Mouse (Mus musculus) retina, adult 2 months (tissue): Measurements from ENCODE around the gene Ogfr.

Source experiments
- DNase-seq: peaks from one replicate; pipeline ENCODE4 v3.0.0-alpha.2; 2012; ENCODE audit warnings: low read depth, low spot score

Ogfr gene

GRCm38 (mm10) chr2:180589123-180589831 is at the start of gene Ogfr:
Ogfr (plus strand) TSS chr2:180589245.
- peak; percentile 59 for DNase-seq

GRCm38 (mm10) chr2:180543675-180544074 is 45.4 kb upstream of the Ogfr start:
- DNase-seq: no peak

- no peak for DNase-seq
Observed at GRCm38 (mm10) chr2:180545046-180545445, 44.0 kb upstream of the Ogfr start.

DNA sequence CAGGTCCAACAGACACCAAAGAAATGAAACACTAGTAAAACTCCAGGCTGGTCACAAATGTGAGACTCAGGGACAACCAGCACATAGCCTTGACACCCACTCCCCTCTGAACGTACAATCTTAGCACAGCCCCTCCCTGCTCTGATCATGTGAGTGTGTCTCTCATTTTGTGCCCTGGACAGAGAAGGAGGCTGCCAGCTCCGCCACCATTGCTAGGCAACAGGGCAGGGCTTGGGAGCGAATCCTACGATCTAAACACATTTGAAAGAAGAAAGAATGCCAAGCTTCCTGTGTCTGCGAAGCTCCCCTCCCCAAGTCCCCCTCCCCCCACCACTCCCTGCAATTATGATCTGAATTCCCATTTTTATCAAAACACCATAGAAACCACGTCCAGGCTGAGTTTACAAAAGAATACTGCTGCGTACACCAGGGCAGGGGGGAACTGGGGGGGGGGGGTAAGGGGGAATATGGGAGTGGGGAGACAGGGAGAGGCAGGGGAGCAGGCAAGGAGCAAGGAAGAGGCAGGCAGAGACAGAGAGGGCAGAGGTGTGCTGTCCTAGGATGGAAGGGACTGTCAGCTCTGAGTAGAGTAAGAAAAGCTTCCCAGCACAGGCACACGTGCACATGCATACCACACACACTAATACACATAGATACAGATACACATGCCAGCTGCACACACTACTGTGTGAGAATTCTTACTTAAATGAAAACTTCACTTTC is 41.5 kb upstream of the Ogfr start:
- no peak for DNase-seq

DNA sequence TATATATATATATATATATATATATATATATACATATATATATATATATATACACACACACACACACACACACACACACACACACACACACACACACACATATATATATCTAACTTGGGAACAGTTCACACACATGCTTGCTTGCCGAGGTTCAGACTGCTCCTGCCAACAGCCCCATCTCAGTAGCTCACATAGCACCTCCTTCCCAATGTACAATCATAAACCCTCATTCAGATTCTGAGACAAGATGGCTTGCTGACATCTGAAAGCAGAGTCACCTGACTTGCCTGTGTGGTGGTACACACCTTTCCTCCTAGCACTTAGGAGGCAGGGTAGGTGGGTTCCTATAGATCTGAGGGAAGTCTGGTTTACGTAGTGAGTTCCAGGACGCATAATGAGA is 36.7 kb upstream of the Ogfr start:
- DNase-seq: no peak

GRCm38 (mm10) chr2:180555219-180555618 is 33.8 kb upstream of the Ogfr start:
- no peak for DNase-seq

DNA sequence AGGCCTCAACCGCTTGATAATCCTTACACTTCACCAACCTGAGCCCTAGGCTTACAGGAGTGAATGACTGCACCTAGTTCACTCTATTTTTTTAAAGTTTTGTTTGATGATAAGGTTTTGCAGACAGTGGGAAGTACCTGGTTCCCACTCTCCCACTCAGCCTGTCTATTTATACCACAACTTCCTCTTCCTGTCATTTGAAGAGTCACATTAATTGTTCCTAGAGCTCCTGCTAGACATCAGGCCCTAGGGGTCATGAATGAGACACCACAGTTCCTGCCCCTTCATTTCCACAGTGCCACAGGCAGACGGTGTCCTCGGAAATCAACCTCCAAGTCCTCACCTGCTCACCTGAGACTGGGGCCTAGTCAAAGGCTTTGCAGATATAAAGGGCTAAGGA is 32.6 kb upstream of the Ogfr start:
- DNase-seq: no peak

- no peak for DNase-seq
Observed at GRCm38 (mm10) chr2:180560245-180560644, 28.8 kb upstream of the Ogfr start.

GRCm38 (mm10) chr2:180562146-180562545 is 26.9 kb upstream of the Ogfr start:
- DNase-seq: no peak

DNA sequence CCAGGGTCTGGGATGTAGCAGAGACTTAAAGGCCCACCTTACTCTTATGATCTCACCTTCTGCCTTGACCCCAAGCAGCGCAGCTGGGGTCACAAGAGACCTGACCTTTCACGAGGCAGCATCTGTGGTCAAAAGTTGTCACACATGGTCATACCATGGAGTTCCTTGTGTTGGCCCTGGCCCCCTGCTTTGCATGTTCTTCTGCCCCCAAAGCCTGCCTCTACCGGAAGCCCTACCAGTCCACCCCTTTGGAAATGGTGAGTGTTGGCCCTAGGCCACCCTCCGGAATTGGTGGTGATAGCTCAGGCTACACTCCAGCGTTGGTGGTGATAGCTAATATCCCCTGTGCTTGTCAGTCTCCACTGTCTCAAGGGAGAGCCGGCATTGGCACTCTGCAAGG is 25.7 kb upstream of the Ogfr start:
- no peak for DNase-seq

GRCm38 (mm10) chr2:180563841-180564240 is 25.2 kb upstream of the Ogfr start:
- DNase-seq: no peak

- peak; percentile 60 for DNase-seq
Observed at GRCm38 (mm10) chr2:180566240-180566913, 22.7 kb upstream of the Ogfr start.

DNA sequence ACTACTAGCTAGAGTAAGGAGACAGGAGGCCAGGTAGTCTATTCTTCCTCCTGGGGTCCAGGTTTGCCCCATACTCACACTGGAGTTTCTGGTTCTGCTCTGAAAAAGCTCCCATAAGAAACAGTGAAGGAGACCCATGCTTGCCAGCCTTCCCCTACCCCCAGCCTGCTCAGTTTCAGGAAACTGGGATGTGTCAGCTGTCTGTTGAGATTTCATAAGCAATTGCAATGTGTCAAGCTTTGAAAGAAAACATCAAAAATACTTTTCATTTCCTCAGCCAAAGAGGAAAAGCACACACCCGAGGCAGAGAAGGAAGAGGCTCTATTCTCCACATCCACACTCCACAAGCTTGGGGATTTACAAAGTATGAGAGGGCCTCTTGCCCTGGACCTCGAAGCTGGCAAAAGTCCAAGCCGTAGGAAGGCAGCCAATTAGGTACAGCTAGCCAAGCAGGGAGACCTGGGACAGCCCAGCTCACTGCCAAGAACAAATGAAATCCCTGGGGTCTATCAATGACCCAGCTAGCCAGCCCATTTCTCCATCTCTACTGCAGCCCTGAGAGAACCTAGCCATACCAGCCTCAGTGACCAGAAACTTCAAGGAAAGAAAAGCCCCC is 19.9 kb upstream of the Ogfr start:
- DNase-seq: no peak

DNA sequence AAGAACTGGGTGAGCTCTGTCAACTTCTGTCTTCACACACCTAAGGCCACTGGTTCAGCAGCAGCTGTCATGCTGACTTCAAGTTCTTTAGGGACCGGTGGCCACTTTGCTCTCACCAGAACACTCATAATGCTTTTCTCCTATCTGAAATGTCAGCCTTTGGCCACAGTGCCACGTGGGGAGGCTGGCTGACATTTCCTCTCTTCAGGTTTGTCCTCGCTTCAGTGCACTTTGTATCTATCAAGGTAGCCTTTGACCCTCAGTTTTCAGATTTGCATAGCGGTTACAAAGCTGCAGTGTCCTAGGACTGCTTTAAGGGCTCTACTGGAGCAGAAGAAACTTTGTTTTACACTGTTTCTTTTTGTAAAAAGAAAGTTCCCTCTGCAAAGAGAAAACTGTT is 12.6 kb upstream of the Ogfr start:
- no peak for DNase-seq

- peak; percentile 62 for DNase-seq
Observed at GRCm38 (mm10) chr2:180578686-180579085, 10.4 kb upstream of the Ogfr start.

- no peak for DNase-seq
Observed at GRCm38 (mm10) chr2:180581002-180581401, 8.0 kb upstream of the Ogfr start, which contains the start of gene Mrgbp. Mrgbp (plus strand) TSS chr2:180581304.

GRCm38 (mm10) chr2:180582481-180583153 is 6.4 kb upstream of the Ogfr start:
- DNase-seq: peak; percentile 84

GRCm38 (mm10) chr2:180583154-180583507 is 5.9 kb upstream of the Ogfr start:
- DNase-seq: no peak

DNA sequence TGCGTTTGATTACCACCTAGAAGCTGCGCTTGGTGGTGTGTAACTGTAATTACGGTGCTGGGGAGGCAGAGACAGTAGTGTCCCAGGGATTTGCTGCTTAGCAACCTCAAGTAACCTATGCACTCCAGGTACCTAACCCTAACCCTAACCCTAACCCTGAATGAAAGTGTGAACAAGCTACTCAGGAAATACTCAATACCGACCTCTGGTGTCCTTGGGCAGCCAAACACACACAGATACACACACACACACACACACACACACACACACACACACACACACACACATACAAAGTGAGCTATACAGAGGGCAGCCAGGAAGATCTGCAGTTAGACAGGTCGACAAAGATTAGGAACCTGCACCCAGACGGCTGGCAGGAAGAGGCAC is 316 bp upstream of the Ogfr start:
- DNase-seq: no peak

- no peak for DNase-seq
Observed at GRCm38 (mm10) chr2:180597490-180597889, 8.4 kb downstream of the Ogfr start, which contains the start of gene Col9a3. Col9a3 (plus strand) TSS chr2:180597790.

DNA sequence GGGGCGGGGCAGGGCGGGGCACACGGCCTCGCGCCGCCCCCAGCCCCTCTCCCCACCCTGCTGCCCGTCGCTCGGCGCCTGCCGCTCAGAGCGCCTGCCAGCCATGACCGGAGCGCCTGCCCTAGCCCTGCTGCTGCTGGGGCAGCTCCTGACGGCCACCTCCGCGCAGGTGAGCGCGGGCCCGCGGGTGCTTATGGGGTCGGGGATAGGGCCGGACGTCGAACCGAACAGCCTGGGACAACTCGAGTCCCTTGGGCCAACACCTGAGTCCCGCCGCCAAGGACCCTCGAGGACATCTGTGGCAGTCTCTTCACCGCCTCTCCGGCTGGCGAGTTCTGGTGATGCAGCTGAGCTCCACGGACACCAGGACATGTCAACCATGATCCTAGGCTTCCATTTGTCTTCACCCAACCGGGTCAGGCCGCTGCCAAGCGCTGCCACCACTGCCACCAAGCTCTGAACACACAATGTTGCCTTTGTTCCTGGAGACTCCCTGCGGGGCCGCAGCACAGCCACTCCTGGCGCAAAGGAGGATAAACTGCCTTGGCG is 9.2 kb downstream of the Ogfr start:
- DNase-seq: no peak
